Mouse (Mus musculus) cerebellum, adult 9-10 months (tissue): ENCODE data around the gene Bdkrb1.

Experiments used
- DNase-seq: peaks from one replicate; pipeline ENCODE4 v3.0.0; 2022

Gene Bdkrb1

GRCm38 (mm10) chr12:105599098-105599497 is 3.8 kb upstream of the Bdkrb1 start:
- no peak for DNase-seq

GRCm38 (mm10) chr12:105601586-105601985 is 1.3 kb upstream of the Bdkrb1 start:
- no peak for DNase-seq

- DNase-seq = no peak
Observed at GRCm38 (mm10) chr12:105603904-105604303, 1.0 kb downstream of the Bdkrb1 start.

GRCm38 (mm10) chr12:105605212-105605611 is 2.3 kb downstream of the Bdkrb1 start:
- no peak for DNase-seq

GRCm38 (mm10) chr12:105606881-105607280 is 4.0 kb downstream of the Bdkrb1 start:
- no peak for DNase-seq

- DNase-seq = no peak
Observed at GRCm38 (mm10) chr12:105611045-105611444, 8.2 kb downstream of the Bdkrb1 start.

- DNase-seq = peak; percentile 27
Observed at GRCm38 (mm10) chr12:105611748-105612147, 8.9 kb downstream of the Bdkrb1 start.

- no peak for DNase-seq
Observed at GRCm38 (mm10) chr12:105613559-105613958, 10.7 kb downstream of the Bdkrb1 start.

- no peak for DNase-seq
Observed at GRCm38 (mm10) chr12:105622048-105622447, 19.2 kb downstream of the Bdkrb1 start.

- DNase-seq = no peak
Observed at GRCm38 (mm10) chr12:105622981-105623539, 20.2 kb downstream of the Bdkrb1 start.

- DNase-seq = no peak
Observed at GRCm38 (mm10) chr12:105625798-105626197, 22.9 kb downstream of the Bdkrb1 start.

- DNase-seq = no peak
Observed at GRCm38 (mm10) chr12:105634374-105635067, 31.6 kb downstream of the Bdkrb1 start.

GRCm38 (mm10) chr12:105636551-105636950 is 33.7 kb downstream of the Bdkrb1 start:
- DNase-seq = no peak

GRCm38 (mm10) chr12:105637554-105637953 is 34.7 kb downstream of the Bdkrb1 start:
- DNase-seq = no peak

- no peak for DNase-seq
Observed at GRCm38 (mm10) chr12:105642770-105643321, 40.0 kb downstream of the Bdkrb1 start.
